Mouse (Mus musculus) urinary bladder, postnatal 25 days (tissue): ENCODE measurements around the gene Mpig6b.

Source experiments
- DNase-seq: peaks from one replicate; pipeline ENCODE4 v3.0.0; 2022; ENCODE audit warnings: low spot score

The Mpig6b gene

GRCm38 (mm10) chr17:35066084-35066483 lies at the start of gene Mpig6b:
Mpig6b (minus strand) TSS chr17:35066184.
- DNase-seq, result no peak

- DNase-seq, result no peak
These were observed 49.3 kb upstream of the Mpig6b start, which contains the start of gene Ly6g5b for GRCm38 (mm10) chr17:35115046-35116019. Ly6g5b (minus strand) TSS chr17:35115428.

GRCm38 (mm10) chr17:35111774-35112173 lies 45.8 kb upstream of the Mpig6b start:
- DNase-seq, result no peak

- no peak for DNase-seq
These were observed 42.1 kb upstream of the Mpig6b start, which contains the start of gene Ly6g5c for GRCm38 (mm10) chr17:35108097-35108496. Ly6g5c (plus strand) TSS chr17:35108279.

GRCm38 (mm10) chr17:35106522-35106921 lies 40.5 kb upstream of the Mpig6b start:
- no peak for DNase-seq

GRCm38 (mm10) chr17:35105740-35106389 lies 39.9 kb upstream of the Mpig6b start:
- no peak for DNase-seq

GRCm38 (mm10) chr17:35104754-35105153 lies 38.8 kb upstream of the Mpig6b start:
- no peak for DNase-seq

GRCm38 (mm10) chr17:35104079-35104478 lies 38.1 kb upstream of the Mpig6b start:
- DNase-seq, result no peak

GRCm38 (mm10) chr17:35103221-35103690 lies 37.3 kb upstream of the Mpig6b start:
- DNase-seq, result no peak

GRCm38 (mm10) chr17:35102299-35102698 lies 36.3 kb upstream of the Mpig6b start:
- no peak for DNase-seq

- no peak for DNase-seq
These were observed 35.2 kb upstream of the Mpig6b start for GRCm38 (mm10) chr17:35101161-35101560.

- DNase-seq, result no peak
These were observed 34.3 kb upstream of the Mpig6b start for GRCm38 (mm10) chr17:35100196-35100765.

GRCm38 (mm10) chr17:35097164-35097655 lies 31.2 kb upstream of the Mpig6b start:
- no peak for DNase-seq

- DNase-seq, result no peak
These were observed 30.6 kb upstream of the Mpig6b start for GRCm38 (mm10) chr17:35096597-35096996.

- no peak for DNase-seq
These were observed 28.7 kb upstream of the Mpig6b start for GRCm38 (mm10) chr17:35094475-35095365.

GRCm38 (mm10) chr17:35092403-35093198 lies 26.6 kb upstream of the Mpig6b start:
- no peak for DNase-seq

- no peak for DNase-seq
These were observed 24.4 kb upstream of the Mpig6b start for GRCm38 (mm10) chr17:35090166-35090932.

- DNase-seq, result peak; percentile 88
These were observed 23.1 kb upstream of the Mpig6b start, which contains the start of gene Abhd16a for GRCm38 (mm10) chr17:35088825-35089644. Abhd16a (plus strand) TSS chr17:35089263.

GRCm38 (mm10) chr17:35088151-35088550 lies 22.2 kb upstream of the Mpig6b start:
- no peak for DNase-seq
